Mouse (Mus musculus) G1E (cell line): ENCODE data around the gene Ndufb5.

Experiments used
- CTCF ChIP-seq: IDR thresholded peaks from 2 replicates; pipeline ENCODE4 v1.5.1; 2012; ENCODE audit warnings: low read depth, low read length, inconsistent platforms, mixed read lengths
- GATA1 ChIP-seq: IDR thresholded peaks from 2 replicates; pipeline ENCODE4 v1.6.1; 2012; ENCODE audit warnings: borderline replicate concordance, low read length, inconsistent platforms, mixed read lengths
- GATA2 ChIP-seq: IDR thresholded peaks from 2 replicates; pipeline ENCODE4 v1.6.1; 2012; ENCODE audit warnings: low read depth, low read length, inconsistent platforms, borderline replicate concordance
- POLR2AphosphoS5 ChIP-seq: IDR thresholded peaks from 2 replicates; pipeline ENCODE4 v1.6.1; 2012; ENCODE audit warnings: low read depth, low read length, inconsistent platforms; ENCODE audit not compliant: insufficient replicate concordance
- TAL1 ChIP-seq: conservative IDR thresholded peaks from 2 replicates; pipeline ENCODE4 v1.6.1; 2012; ENCODE audit warnings: low read depth, low read length, inconsistent platforms, mixed read lengths

- TF ChIP-seq CTCF (peak; percentile 88), POLR2AphosphoS5 (no peak), GATA1 (no peak), GATA2 (no peak), TAL1 (no peak)
Measured at GRCm38 (mm10) chr3:32698228-32698863, 38.4 kb upstream of the Ndufb5 start.
